Comparison of ENCODE assay signal across 7 mouse cellular contexts in genomic region chr17:80620786-80621423, GRCm38 (mm10). TPM values are rescaled to one million over a fixed set of nuclear protein-coding genes. Genes with fewer than 3 reads are reported as not detected.
DNase-seq lines count a peak whose midpoint lies in the region; ATAC-seq and TF ChIP-seq lines count a peak whose summit lies in the region.

No protein-coding gene starts in this region.

- peaks cover 15% of the 10 kb centered on the region for H3K36me3 ChIP-seq in forebrain, embryonic 10.5 days (replicated peaks)
- no peaks in the 10 kb centered on the region for H3K36me3 ChIP-seq in hindbrain, embryonic 11.5 days (ENCODE audit: control insufficient read depth, insufficient read depth, low read length)

- H3K4me1 ChIP-seq in forebrain, embryonic 10.5 days = no peaks in the 10 kb centered on the region
- H3K4me1 ChIP-seq in hindbrain, embryonic 11.5 days (replicated peaks; ENCODE audit: control insufficient read depth, insufficient read depth, low read length) = no peaks in the 10 kb centered on the region

- no peak overlapping the region for H3K4me2 ChIP-seq in hindbrain, embryonic 11.5 days (replicated peaks; ENCODE audit: low read depth, low read length)

- peak; percentile 92 for TF ChIP-seq CTCF in brain, embryonic 14.5 days (IDR thresholded peaks at IDR 0.05; ENCODE audit: borderline replicate concordance, extremely low read depth, insufficient read depth, insufficient read length)

- peak; percentile 57 for DNase-seq in MN1 (ENCODE audit: low spot score)
- DNase-seq in brain, embryonic 14.5 days (ENCODE audit: low read depth) = peak; percentile 72
- DNase-seq in forebrain, embryonic 10.5 days (ENCODE audit: extremely low spot score, low spot score) = peak; percentile 42
- DNase-seq in hindbrain, embryonic 11.5 days (ENCODE audit: low spot score) = peak; percentile 67
- DNase-seq in layer of hippocampus, postnatal 25 days (ENCODE audit: extremely low spot score in 1 of 2, low spot score in 1 of 2) = peak; percentile 60 to 74
- peak; percentile 73 to 83 for DNase-seq in right cerebral cortex, postnatal 10 days (ENCODE audit: low spot score in 2 of 2)

- H3K27ac ChIP-seq in forebrain, embryonic 10.5 days = no peak overlapping the region
- no peak overlapping the region for H3K27ac ChIP-seq in hindbrain, embryonic 11.5 days (ENCODE audit: low read depth, low read length)

- no peak overlapping the region for H3K4me3 ChIP-seq in forebrain, embryonic 10.5 days
- no peak overlapping the region for H3K4me3 ChIP-seq in hindbrain, embryonic 11.5 days (ENCODE audit: low read depth, low read length)

- WGBS in forebrain, embryonic 10.5 days = 80% methylated on average over 5 of the region's 5 CpGs
- 72% methylated on average over 5 of the region's 5 CpGs for WGBS in hindbrain, embryonic 11.5 days

- H3K9ac ChIP-seq in hindbrain, embryonic 11.5 days (ENCODE audit: low read depth, low read length) = no peak overlapping the region

- peak; percentile 63 for ATAC-seq in hindbrain, embryonic 11.5 days (ENCODE audit: low FRiP score)
- ATAC-seq in megakaryocyte progenitor cell, adult 5-6 weeks (replicated peaks; ENCODE audit: poor library complexity) = peak; percentile 99

- no peak for TF ChIP-seq POLR2A in brain, embryonic 14.5 days (IDR thresholded peaks at IDR 0.05; ENCODE audit: borderline replicate concordance, extremely low read depth, insufficient read depth, insufficient read length, poor library complexity, severe bottlenecking)

- H3K27me3 ChIP-seq in forebrain, embryonic 10.5 days (ENCODE audit: poor library complexity, severe bottlenecking) = no peaks in the 10 kb centered on the region
- no peaks in the 10 kb centered on the region for H3K27me3 ChIP-seq in hindbrain, embryonic 11.5 days (ENCODE audit: control insufficient read depth, insufficient read depth, low read length)

- no peaks in the 10 kb centered on the region for H3K9me3 ChIP-seq in forebrain, embryonic 10.5 days
- no peaks in the 10 kb centered on the region for H3K9me3 ChIP-seq in hindbrain, embryonic 11.5 days (ENCODE audit: control insufficient read depth, low read length)

RNA-seq across cellular contexts. Expression of gene Cdkl4, which starts 43.3 kb away (rescaled TPM):
- 2.6 and 3.3 TPM in 2 replicates for polyA plus RNA-seq in brain, embryonic 14.5 days (2012; rRNA removed)
- polyA plus RNA-seq in forebrain, embryonic 10.5 days (2016; fragmentation: Nextera tagmentation; extraction: Ambion mirVana) = 0.71 and 1.2 TPM in 2 replicates
- polyA plus RNA-seq in hindbrain, embryonic 11.5 days (2014; fragmentation: Nextera tagmentation; extraction: Ambion mirVana) = 4.6 and 5.6 TPM in 2 replicates
- 10 to 100 TPM; 18.9 to 20.4 TPM for total RNA-seq in layer of hippocampus, postnatal 25 days (2021)
- total RNA-seq in megakaryocyte progenitor cell, adult 5-6 weeks (2015) = 0.47 and 0.54 TPM in 2 replicates
- 0.17 and 0.75 TPM in 2 replicates for total RNA-seq in megakaryocyte progenitor cell, adult 5-6 weeks (2017)
